Mouse (Mus musculus): ENCODE data around the gene Tgm3.

Gene Tgm3

GRCm38 (mm10) chr2:130012026-130012425, at the start of gene Tgm3:
Tgm3 (plus strand) TSS chr2:130012349.
- DNase-seq (ENCODE audit: low read depth), result no peak

DNA sequence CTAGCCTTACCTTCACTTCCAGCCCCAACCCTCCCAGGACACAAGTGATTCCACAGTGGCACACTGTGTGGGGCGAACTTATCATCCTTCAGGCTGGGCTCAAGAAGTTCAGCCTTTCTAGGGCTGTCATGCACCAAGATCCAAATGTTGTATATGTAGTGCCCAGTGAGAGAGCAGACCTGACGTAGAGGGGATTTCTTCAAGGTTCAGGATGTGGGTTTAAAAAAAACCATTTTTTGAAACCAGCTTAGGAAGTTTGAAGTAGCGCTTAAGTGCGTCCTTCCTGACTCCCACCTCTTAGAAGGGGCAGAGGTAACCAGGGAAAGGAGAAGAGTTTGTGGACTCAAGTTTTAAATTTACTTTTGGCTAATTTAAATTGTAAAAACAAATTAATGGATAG, 31.5 kb upstream of the Tgm3 start:
- DNase-seq (ENCODE audit: low read depth), result no peak

DNA sequence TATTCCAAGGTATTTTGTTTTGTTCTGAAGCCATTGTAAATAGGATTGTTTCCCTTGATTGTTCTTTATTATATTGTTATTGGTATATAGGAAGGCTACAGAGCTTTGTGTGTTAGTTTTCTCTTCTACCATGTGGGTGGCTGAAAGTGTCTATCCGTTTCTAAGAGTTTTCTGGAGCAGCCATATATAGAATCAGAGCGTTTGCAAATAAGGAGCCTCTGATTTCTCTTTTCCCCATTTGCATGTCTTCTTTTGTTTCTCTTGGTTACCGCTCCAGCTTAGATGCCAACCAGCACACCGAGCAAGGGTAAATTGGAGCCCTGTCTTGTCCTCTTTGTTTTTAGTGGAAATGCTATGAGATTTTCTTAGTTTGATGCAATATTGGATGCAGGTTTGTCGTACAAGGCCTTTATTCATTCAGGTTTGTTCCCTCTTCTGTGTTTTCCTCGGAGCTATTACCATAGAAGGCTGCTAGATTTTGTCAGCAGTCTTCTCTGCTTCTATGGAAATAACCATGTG, 24.6 kb upstream of the Tgm3 start:
- no peak for DNase-seq (ENCODE audit: low read depth)

- no peak for DNase-seq (ENCODE audit: low read depth)
Observed at GRCm38 (mm10) chr2:129989646-129990045, 22.5 kb upstream of the Tgm3 start.

DNA sequence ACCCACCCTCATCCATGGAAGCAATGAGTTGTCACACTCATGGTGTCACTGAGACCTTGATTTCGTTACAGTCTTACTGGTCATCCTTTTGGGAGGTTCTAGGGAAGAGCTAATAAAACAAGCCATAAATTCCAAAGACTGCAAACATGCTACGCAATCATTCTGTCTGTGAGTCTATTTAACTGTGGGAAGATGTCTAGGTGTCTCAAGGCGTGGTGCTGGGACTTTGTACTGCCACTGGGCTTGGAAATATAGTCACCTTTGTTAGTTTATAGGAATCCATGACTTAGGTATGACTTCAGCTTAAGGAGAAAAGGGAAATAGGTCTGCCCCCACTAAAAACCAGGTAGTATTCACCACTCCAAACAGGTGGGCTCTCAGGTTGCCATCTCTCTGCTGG, 17.7 kb upstream of the Tgm3 start:
- no peak for DNase-seq (ENCODE audit: low read depth)

- no peak for DNase-seq (ENCODE audit: low read depth)
Observed at GRCm38 (mm10) chr2:129998476-129998875, 13.7 kb upstream of the Tgm3 start.

DNA sequence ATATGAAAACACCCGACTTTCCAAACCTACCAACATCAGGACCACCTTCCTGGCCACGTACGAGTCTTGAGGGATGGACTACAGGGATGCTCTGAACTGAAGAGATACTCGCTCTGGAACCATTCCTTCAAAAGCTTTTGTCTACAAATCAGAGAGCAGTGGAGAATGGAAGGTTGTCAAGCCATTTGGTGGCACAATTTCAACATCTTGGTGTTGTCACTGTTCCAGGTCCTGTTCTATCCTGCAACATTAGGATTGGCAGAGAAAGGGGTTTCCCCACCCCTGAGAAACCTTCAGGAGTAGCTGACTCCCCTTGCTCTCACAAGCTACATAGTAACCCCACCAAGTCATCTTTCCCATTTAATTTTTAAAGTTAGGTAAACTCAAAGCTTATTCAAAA, 12.9 kb upstream of the Tgm3 start:
- DNase-seq (ENCODE audit: low read depth), result no peak

DNA sequence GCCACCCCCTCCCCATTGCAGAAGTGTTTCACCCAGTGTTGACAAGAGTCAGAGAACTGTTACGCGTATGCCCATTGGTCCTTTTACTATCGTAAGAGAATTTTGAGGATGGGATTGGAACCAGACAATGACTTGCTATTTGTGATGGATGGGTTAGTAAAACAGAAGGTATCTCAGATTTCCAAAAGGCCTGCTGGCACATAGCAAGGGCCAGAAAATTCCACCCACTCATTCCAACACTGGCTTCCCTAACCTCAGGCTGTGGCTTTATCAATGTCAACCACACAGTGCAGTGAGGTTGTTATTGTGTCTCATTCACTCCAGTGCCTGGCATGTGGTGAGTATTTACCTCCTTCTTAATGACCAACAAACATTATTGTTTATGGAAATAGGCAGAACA, 11.5 kb upstream of the Tgm3 start:
- no peak for DNase-seq (ENCODE audit: low read depth)

- DNase-seq (ENCODE audit: low read depth), result no peak
Observed at GRCm38 (mm10) chr2:130004046-130004445, 8.1 kb upstream of the Tgm3 start.

DNA sequence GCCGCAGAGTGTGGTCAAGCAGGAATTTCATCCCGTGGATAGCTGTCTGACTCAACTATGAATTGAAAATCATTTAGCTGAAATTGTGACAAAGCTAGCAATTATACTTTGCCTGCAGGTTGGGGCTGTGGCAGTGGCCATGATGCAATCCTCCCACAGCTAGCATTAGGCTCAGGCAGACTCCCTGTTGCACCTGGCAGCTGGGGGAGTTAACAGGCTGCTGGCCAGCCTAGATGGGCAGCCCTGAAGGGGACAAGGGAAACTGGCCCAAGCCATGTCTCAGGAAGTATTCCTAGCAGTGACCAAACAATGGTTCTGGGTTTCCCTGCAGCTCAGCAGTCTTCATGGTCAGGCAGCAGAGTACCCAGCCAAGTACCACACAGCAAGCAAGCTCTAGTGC, 2.8 kb upstream of the Tgm3 start:
- DNase-seq (ENCODE audit: low read depth), result no peak

DNA sequence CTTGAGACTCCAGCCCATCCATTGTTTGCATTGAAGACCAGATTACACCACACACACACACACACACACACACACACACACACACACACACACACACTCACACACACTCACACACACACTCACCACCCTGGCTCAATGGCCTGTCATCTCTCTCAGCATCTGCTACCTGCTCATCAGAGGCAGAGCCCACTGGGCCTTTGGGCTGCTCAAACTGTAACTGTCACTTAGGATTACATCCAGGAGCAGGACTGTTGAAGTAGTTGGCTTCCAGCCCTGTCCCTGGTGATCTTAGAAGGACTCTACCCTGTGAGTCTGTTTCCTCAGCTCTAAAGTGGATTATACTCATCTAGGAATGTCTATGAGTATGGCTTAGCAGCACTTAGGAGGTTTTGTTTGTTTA, 1.5 kb downstream of the Tgm3 start:
- no peak for DNase-seq (ENCODE audit: low read depth)

GRCm38 (mm10) chr2:130015196-130015595, 3.0 kb downstream of the Tgm3 start:
- no peak for DNase-seq (ENCODE audit: low read depth)

DNA sequence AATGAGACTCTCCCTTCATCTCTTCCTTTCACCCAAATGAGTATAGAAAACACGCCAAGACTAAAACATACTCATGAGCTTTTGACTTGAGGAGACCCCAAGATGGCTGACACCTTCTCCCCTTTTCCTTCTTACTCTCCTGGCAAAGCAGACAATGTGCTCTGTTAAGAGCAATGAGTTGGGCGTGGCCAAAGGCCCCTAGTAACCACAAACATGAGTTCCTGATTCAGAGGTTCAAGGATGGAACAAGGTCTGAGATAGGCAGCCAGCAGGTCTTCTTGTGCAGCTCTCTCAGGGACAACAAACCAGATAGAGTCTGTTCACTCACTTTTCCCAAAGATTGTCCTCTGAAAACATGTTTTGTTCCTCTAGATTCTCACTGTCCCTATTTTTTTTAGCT, 5.9 kb downstream of the Tgm3 start:
- DNase-seq (ENCODE audit: low read depth), result no peak

- no peak for DNase-seq (ENCODE audit: low read depth)
Observed at GRCm38 (mm10) chr2:130027890-130028289, 15.7 kb downstream of the Tgm3 start.

DNA sequence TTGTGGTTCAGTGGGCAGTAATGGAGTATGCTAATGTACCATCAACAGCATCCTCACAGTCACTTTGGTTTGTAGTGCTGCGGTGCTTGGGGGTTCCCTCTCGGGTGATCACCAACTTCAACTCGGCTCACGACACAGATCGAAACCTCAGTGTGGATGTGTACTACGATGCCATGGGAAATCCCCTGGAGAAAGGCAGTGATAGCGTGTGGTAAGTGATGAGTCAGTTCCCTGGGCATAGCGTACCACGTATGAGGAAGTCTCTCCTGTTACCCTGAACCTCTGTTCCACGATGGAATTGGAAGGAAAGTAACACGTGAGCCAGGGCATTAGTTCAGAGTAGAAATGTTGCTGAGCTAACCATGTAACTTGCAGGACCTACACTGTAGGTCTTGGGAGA, 17.7 kb downstream of the Tgm3 start:
- no peak for DNase-seq (ENCODE audit: low read depth)

- DNase-seq (ENCODE audit: low read depth), result no peak
Observed at GRCm38 (mm10) chr2:130032661-130033060, 20.5 kb downstream of the Tgm3 start.

GRCm38 (mm10) chr2:130036846-130037245, 24.7 kb downstream of the Tgm3 start:
- DNase-seq (ENCODE audit: low read depth), result no peak

DNA sequence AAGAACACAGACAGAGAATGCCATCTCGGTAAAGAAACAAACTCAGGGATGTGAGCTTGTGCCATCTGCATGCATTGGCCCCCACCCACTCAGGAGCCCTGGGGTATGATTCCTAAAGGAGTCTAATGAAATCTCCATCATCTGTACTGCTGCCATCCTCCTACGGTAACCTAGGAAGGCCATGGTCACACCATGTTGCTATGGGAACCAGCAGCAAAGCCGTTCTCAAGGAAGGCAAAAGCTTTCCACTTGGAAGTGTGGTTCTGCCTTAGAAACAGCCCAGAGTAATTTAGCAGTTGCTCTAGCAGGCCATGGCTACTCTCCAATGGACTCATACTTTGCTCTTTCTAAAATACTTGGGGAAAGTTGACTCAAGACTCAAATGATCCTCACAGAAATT, 26.8 kb downstream of the Tgm3 start:
- no peak for DNase-seq (ENCODE audit: low read depth)

GRCm38 (mm10) chr2:130040190-130040886, 28.2 kb downstream of the Tgm3 start:
- no peak for DNase-seq (ENCODE audit: low read depth)

DNA sequence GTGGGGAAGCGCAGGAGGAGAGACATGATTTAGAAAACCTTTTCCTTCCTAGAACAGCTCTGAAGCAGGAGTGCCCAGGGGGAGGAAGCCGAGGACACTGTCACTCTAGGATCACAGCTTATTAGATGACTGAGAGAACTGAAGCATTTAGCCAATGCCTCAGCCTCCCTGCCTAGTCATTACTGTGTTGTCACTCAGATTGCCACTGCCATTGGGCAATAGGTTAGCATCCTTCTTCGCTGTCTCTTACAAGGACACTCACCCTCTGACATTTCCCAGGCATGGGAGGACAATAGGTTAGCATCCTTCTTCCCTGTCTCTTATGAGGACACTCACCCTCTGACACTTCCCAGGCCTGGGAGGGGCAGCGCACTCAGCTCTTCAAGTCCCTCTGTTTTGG, 31.7 kb downstream of the Tgm3 start:
- DNase-seq (ENCODE audit: low read depth), result no peak

- DNase-seq (ENCODE audit: low read depth), result no peak
Observed at GRCm38 (mm10) chr2:130047923-130048440, 35.8 kb downstream of the Tgm3 start.

- no peak for DNase-seq (ENCODE audit: low read depth)
Observed at GRCm38 (mm10) chr2:130048792-130049191, 36.6 kb downstream of the Tgm3 start.

- peak; percentile 70 for DNase-seq (ENCODE audit: low read depth)
Observed at GRCm38 (mm10) chr2:130058149-130058548, 46.0 kb downstream of the Tgm3 start.

DNA sequence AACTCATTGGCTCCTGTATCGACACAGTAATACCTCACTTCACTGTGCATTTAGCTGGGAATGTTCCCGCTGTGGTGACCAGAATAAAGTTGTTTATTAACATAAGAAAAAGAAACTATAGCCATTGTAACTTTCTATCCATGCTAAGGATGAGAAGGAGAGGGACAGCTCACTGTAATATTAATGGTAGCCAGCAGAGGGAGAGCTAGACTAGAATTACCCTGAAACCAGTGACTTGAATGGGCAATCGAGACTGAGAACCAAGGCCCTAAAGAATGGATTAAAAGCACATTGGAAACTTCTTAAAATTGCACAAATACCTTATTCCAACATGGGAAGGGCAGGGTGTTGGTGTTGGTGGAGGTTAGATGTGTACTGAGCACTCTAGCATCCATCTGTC, 56.1 kb downstream of the Tgm3 start:
- DNase-seq (ENCODE audit: low read depth), result peak; percentile 70

All from NIH3T3 (cell line).